Mouse (Mus musculus): ENCODE results near the gene Tnxb.
"Not testable (repeated sequence)": the region's sequence is repeated elsewhere in the genome, so short reads cannot be mapped to it uniquely, and the experiment has no call there.

Tnxb gene

DNA sequence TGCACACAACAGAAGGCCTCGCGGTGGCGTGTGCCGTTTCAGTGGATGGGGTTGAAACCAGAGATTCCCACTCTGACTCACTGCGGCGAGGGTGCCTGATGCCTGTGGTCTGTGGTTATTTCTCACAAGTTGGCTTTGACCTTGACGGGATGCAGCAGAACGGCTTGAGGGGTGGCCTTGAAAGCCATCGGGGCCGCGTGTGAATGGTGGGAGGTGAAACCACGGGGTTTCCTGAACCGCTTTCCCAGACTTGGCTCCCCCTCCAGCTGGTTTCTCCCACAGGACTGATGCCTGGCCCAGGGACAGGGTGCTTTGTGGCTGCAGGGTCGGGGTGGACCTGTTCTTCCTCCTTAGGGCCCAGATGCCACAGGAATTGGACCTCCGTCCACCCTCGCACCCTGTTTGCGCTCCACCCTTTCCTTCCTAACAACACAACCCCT, 10.8 kb downstream of the Tnxb start:
- no peak for ATAC-seq (ENCODE audit: insufficient number of reproducible peaks, low FRiP score, low TSS enrichment)

DNA sequence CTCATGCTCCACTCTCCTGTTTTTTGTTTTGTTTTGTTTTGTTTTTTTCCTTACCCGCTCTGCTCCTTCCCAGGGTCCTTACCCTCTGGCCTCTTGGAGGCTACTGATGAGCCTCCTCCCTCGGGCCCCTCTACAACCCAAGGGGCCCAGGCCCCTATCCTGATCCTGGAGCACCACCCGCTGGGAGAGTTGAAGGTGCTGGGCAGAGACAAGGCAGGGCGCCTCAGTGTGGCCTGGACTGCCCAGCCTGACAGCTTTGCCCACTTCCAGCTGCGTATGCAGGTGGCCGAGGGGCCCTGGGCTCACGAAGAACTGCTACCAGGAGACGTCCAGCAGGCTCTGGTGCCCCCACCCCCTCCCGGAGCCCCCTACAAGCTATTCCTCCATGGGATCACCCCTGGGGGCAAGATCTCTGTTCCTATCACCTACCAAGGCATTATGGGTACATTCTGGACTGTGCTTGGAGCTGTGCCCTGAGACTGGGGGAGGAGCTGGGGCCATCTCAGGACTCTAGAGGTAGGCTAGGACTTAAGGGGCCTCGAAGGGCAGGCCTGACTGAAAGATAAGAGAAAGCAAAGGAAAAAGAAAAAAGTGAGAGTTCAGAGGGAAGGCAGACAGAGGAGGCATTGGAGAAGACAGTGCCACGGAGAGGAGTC, 11.7 kb downstream of the Tnxb start:
- no peak for ATAC-seq (ENCODE audit: insufficient number of reproducible peaks, low FRiP score, low TSS enrichment)

DNA sequence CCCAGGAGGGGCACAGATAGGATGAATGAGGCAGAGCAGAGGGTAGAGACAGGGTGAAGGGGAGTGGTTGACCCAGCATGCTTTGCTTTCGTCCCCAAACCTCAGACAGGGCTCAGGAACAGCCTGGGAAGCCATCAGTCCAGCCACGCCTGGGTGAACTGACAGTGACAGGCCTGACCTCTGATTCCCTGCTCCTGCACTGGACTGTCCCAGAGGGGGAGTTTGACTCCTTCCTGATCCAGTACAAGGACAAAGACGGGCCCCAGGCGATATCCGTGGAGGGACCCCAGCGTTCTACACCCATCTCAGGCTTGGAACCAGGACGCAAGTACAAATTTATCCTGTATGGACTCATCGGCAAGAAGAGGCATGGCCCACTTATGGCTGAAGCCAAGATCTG, 12.8 kb downstream of the Tnxb start:
- ATAC-seq (ENCODE audit: insufficient number of reproducible peaks, low FRiP score, low TSS enrichment): no peak

DNA sequence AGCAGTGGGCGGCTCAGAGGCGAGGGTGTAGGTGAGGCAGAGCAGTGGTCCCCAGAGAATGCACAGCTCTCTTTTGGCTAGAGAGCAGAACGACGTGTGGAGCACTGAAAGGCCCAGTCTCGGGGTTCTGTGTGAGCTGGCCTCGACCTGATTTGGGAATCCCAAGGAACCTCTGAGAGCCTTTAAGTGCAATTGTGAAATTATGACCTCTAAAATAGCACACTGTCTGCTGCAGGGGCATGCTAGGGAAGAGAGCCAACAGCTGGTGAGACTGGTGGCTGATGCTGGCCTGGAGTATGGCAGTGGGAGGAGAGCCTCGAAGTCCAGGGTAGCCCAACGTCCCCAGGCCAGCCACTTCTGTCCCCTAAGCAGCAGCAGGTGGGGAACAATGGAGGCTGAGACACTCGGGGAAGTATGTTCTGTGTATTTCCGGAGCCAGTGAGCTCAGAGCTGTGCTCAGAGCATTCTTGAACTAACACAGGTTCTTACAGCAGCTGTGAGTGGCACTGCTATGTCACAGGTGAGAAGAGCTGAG, 13.4 kb downstream of the Tnxb start:
- no peak for ATAC-seq (ENCODE audit: insufficient number of reproducible peaks, low FRiP score, low TSS enrichment)

DNA sequence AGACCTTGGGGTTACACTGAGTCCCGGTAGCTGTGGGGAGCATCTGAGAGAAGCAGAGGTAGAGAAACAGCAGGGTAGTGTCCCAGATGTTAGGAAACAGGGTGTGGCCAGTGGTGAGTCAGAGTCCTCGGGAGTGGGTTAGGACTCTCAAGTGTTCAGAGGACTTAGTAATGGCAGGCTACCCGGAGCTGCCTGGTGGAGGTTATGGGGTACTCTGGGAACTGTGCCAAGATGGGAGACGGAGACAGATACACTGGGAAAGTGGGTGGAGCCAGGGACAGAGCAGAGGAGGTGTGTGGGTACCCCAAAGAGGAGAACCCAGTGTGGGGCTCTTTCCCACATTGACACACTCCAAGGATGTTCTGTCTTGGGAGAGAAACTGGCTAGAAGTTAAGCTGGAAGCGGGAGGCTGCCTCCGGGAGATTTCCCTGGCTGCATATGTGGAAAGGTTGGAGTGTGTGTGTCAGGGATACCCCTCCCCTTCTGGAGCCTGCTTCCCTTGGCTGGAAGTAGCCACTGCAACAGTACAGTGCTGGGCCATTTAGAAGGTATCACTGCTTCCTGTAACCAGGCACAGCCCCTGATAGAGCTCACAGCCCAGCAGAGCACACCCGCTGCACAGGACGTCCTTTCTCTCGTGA, 14.0 kb downstream of the Tnxb start:
- ATAC-seq (ENCODE audit: insufficient number of reproducible peaks, low FRiP score, low TSS enrichment): no peak

DNA sequence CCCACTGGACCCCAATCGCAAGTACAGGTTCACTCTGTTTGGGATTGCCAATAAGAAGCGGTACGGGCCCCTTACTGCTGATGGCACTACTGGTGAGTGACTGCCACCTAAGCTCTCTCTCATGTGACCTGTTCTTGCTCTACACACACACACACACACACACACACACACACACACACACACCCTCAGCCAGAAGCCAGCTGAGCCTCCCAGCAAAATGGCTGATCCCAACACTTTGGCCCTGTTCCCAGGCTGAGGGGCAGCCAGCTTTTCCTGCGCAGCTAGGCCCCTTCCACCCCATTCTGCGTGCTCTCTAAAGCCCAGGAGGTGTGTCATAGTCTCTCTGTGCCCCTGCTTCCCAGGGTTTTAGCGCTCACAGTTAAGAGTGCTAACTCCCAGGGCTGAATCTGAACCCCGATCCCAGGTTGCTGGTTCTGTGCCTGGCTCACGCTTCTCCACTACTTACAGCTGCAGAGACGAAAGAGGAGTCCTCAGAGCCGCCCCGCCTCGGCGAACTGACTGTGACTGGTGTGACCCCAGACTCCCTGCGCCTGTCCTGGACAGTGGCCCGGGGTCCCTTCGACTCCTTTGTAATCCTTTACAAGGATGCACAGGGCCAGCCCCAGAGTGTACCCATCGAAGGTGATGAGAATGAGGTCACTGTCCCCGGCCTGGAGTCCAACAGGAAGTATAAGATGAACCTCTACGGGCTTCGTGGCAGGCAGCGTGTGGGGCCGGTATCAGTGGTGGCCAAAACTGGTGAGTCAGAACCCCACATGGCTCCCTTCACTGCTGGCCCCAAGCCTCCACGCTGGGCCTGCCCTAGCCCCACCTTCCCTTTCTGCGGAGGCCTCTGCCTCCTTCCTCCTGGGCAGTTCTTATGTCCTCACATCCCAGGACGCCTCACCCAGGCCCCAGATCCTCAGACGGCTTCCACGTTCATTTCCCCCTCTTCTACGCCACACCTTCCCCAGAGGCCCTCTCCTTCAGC, 15.1 kb downstream of the Tnxb start:
- no peak for ATAC-seq (ENCODE audit: insufficient number of reproducible peaks, low FRiP score, low TSS enrichment)

DNA sequence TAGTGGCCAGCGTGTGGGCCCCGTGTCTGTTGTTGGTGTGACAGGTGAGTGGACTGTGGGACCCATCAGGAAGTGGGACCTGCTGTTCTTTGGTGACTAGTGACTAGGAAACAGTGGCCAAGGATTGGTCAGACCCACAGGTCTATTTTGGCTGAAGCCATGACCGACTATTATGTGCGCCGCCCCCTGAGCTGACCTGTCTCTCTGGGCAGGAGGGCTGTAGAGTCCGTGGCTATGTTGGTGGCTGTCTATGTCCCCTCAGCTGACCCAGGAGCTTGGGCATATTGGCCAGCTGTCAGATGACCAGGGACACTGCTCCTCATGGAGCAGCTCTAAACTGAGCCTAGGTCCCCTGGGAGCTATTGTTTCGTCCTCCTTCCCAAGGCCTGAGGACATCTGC, 18.6 kb downstream of the Tnxb start:
- no peak for ATAC-seq (ENCODE audit: insufficient number of reproducible peaks, low FRiP score, low TSS enrichment)

DNA sequence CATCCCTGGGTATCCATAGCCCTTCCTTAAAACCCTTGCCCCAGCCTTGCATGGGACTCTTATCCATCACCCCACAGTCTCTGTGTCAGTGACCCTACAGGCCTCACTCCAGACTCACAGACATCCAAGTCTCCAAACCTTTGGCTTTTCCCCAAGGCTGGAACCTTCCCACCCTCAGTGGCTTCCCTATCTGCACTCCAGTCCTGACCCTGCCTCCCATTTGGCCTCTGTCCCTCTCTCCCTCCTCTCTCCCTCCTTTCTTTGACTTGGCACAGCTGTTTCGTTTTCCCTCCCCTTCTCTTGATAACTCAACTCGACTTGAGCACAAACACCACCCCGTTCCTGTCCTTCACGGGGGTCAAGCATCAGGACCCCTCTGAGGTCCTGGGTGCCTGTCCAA, 20.1 kb downstream of the Tnxb start:
- no peak for ATAC-seq (ENCODE audit: insufficient number of reproducible peaks, low FRiP score, low TSS enrichment)

DNA sequence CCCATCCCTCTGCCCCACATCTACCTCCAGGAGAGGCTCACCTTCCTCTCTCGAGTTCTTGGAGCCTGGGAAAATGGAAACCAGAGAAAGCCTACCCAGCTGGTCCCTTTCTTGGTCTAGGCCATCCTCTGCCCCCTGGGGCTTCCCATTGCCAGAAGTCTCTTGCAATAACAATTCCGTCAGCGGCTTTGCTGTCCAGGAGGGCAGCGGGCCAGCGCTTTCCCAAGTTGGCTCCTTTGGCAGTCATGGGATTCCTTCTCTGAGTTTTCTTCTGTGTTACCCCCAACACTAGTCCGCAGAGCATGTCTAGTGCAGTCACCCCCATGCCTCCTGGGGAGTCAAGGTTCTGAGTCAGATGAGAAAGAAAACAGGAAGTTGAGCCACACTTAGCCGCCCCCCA, 22.6 kb downstream of the Tnxb start:
- ATAC-seq (ENCODE audit: insufficient number of reproducible peaks, low FRiP score, low TSS enrichment): no peak

DNA sequence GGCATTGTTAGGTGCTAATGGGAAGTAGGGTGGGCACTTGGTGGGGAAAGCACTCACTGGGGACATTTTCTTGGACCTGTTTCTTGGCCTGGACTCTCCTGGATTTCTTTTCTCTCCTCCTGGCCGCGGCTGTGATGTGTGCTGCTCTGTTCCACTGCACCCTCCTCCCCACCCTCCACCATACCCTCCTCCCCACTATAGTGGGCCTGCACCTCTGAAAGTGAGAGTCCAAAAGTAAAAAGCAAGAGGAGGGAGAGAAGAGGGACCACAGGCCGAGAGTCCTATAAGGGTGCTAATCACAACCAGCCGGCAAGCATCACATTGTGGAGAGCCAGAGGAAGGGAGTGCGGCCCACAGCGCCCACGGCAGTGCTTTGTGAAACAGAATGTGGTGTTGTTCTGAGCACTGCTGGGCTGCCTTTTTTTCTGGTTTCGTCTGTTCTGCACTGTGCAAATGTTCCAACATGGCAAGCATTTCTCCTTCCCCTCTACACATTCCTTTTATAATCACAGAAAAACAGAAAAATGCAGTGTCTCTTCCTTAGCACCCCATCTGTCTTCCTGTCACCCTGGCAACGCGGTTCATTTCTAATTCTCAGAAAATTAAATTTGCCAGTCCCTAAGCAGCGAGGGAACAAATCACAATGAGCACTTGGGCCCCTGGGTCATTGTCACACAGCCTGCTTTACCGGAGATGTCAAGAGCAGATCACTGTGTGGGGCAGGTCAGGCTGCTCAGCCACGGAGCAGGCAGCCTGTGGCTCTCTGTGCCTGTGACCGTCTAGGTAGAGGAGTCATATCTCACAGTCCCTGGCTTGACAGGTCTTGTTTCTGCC, 29.5 kb downstream of the Tnxb start:
- no peak for ATAC-seq (ENCODE audit: insufficient number of reproducible peaks, low FRiP score, low TSS enrichment)

DNA sequence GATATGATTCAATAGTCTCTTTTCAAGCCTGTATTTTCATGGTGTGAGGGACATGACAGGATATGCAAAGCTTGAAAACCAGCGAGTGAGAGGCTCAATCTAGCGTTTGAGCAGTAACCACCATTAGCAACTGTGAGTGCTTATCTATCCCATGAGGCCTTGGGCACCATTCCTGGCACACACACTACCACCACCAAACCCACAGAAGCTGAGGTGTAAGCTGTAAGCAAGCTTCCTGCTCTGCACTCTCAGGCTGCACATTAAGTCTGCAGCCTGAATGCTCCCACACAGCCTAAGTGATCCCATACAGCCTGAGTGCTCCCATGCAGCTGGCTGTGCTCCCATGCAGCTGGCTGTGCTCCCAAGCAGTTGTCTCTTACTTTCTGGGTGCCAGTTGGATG, 30.3 kb downstream of the Tnxb start:
- ATAC-seq (ENCODE audit: insufficient number of reproducible peaks, low FRiP score, low TSS enrichment): no peak

DNA sequence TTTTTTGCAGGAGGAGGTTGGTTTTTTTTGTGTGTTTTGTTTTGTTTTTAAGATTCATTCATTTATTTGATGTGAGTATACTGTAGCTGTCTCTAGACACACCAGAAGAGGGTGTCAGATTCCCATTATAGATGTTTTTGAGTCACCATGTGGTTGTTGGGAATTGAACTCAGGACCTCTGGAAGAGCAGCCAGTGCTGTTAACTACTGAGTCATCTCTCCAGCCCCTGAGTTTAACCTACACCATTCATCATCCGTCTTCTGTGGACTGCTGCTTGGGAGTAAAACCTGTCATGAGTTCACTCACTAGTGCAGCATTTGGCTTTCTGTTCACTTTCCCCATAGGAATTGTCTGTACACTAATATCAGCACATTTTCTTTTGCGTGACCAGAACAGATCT, 36.1 kb downstream of the Tnxb start:
- not testable (repeated sequence) for ATAC-seq (ENCODE audit: insufficient number of reproducible peaks, low FRiP score, low TSS enrichment)

DNA sequence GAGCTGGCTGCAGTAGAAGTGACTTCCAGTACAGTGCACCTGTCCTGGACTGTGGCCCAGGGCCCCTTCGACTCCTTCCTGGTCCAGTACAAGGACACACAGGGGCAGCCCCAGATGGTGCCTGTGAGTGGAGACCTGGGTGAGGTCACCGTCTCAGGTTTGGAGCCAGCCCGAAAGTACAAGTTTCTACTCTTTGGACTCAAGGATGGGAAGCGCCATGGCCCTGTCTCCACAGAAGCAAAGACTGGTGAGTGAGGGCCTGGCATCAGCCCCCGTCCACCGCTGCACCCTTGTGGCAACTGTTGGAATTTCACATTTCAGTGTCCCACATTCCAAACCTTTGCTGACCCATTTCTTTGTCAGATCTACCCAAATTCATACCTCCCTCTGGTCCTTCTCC, 42.6 kb downstream of the Tnxb start:
- no peak for ATAC-seq (ENCODE audit: insufficient number of reproducible peaks, low FRiP score, low TSS enrichment)

DNA sequence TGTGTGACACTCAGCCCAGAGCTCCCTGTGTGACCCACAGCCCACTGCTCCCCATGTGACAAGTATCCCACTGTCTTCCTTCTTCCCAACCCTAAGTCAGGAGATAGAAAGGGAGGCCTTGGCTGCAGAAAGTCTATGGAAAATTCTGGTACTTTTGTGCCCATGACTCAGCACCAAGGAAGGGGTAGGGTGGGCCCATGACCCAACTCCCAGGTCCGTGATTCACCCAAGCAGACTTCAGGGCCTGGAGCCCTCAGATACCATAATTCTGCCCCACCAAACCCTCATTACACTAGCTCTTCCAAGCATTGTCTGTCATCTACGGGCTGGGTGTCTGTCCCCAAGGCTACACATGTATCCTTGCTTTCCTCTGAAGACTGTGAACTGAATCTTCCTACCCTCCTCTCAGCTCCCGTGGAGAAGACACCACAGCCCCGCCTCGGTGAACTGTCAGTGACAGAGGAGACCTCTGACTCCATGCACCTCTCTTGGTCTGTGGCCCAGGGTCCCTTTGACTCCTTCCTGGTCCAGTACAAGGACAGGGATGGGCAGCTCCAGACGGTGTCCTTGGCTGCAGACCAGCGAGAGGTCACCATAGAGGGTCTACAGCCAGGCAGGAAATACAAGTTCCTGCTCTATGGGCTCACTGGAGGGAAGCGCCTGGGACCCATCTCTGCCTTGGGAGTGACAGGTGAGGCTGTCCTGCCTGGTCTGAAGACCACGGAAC, 44.0 kb downstream of the Tnxb start:
- not testable (repeated sequence) for ATAC-seq (ENCODE audit: insufficient number of reproducible peaks, low FRiP score, low TSS enrichment)

DNA sequence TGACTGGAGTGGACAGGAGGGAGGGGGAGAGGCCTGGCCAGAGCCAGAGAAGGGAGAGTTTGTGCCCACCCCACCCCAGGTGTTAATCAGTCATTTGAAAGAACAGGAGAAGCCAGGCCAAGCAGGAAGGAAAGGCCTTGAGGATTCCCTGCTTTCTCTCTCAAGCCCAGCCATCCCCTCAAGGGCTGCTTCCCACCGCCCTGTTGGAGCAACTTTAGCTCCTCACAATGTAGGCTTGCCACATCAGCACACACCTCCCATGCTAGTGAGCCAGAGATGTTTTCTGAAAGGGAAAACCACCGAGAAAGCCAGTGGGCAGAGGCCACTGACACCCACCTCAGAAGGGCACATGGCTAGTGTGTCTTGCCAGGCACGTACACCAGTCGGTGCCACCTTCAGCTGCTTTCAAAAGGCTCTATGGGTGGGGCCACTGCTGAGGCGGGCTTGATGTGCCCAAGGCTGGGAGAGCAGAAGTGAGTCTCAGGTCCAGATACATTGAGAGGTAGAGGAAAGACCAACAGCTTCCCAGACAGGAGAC, 44.6 kb downstream of the Tnxb start:
- ATAC-seq (ENCODE audit: insufficient number of reproducible peaks, low FRiP score, low TSS enrichment): not testable (repeated sequence)

DNA sequence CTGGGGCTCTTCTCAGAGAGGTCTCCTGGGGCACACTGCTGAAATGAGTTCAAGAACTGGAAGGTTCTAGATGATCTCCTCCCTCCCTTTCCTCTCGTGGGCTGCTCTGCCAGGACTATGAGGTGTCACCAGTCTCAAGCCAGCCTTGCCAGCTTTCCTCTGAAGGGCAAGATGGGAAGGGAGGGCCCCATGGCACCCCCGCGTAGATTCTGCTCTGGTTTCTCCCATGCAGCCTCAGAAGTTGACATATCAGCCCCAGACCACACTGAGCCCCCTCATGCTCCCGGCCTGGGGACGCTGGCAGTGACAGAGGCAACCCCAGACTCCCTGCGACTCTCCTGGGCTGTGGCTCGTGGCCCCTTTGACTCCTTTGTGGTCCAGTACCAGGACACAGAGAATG, 45.1 kb downstream of the Tnxb start:
- not testable (repeated sequence) for ATAC-seq (ENCODE audit: insufficient number of reproducible peaks, low FRiP score, low TSS enrichment)

DNA sequence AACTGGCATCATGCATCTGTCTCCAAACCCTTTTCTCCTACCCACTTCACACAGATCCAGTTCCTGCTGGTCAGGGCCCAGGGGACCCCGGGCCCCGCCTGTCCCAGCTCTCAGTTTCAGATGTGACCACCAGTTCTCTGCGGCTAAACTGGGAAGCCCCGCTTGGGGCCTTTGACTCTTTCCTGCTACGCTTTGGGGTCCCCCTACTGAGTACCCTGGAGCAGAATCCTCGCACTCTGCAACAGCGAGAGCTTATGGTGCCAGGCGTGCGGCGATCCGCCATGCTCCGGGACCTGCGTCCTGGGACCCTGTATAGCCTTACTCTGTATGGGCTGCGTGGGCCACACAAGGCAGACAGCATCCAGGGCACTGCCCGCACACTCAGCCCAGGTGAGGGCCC, 45.9 kb downstream of the Tnxb start:
- no peak for ATAC-seq (ENCODE audit: insufficient number of reproducible peaks, low FRiP score, low TSS enrichment)

DNA sequence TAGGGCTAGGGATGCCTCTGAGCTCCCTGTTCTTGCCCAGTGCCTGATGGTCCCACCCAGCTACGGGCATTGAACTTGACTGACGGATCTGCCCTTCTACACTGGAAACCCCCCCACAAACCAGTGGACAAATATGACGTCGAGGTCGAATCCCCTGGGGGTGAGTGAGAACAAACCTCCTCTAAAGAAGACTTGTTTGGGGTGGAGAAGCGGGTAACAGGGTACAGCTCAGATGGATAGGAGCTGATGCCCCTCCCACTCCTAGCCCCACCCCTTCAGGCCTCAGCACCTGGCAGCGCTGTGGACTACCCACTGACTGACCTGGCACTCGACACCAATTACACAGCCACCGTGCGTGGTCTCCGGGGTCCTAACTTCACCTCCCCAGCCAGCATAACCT, 47.1 kb downstream of the Tnxb start:
- ATAC-seq (ENCODE audit: insufficient number of reproducible peaks, low FRiP score, low TSS enrichment): no peak

DNA sequence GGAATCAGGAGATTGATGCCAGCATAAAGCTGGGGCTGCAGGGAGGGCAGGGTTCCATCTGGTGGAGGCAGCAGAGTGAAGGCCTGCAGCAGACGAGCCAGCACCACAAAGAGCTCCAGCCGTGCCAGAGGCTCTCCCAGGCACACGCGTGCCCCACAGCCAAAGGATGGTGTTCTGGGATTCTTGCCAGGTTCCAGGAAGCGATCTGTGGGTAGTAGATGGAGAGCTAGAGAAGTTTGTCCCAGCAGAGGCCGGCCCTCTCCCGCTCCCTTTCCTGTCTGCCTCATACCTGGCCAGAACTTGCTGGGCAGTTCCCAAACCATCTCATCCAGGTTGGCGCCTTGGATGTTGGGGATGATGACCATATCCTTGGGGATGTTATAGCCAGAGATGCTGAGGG, 49.6 kb downstream of the Tnxb start:
- ATAC-seq (ENCODE audit: insufficient number of reproducible peaks, low FRiP score, low TSS enrichment): not testable (repeated sequence)

Data from cerebellum, adult (tissue).